Comparison of ENCODE assay signal across 10 mouse cellular contexts in genomic region chr17:50775247-50775646, GRCm38 (mm10).
DNase-seq lines count a peak whose midpoint lies in the region; ATAC-seq lines count a peak whose summit lies in the region.
"Had no signal": no experiment of that assay in that cellular context is flagged by ENCODE, and none has a peak within 500 bp of the region (broad histone marks: within the 10 kb centered on the region; RNA-seq: fewer than 3 reads in every experiment).

No protein-coding gene starts in this region.

- DNase-seq in frontal cortex, postnatal 10 days (ENCODE audit: low spot score in 2 of 2), result no peak
- DNase-seq in layer of hippocampus, adult 11-12 months (ENCODE audit: low spot score), result peak; percentile 50
- DNase-seq in layer of hippocampus, postnatal 10 days (ENCODE audit: low spot score in 2 of 2), result no peak
- DNase-seq in 416B (ENCODE audit: low read depth), result peak; percentile 24
- peak; percentile 81 for DNase-seq in brain, adult 2 months (ENCODE audit: low read depth, low spot score)
- DNase-seq in ovary, postnatal 14 days (ENCODE audit: low spot score), result no peak
- DNase-seq in urinary bladder, adult 18-20 months (ENCODE audit: low spot score in 2 of 2), result no peak
- DNase-seq: cerebellum, adult 9-11 months had no signal

- ATAC-seq in frontal cortex, adult (ENCODE audit: low TSS enrichment), result peak; percentile 99
- ATAC-seq: activated CD4-positive, CD25-positive, alpha-beta regulatory T cell, adult 4 months had no signal

Comparison
In these comparisons a context has a peak if more than half of its experiments do, and no peak if none do; other contexts are left out.
1. DNase-seq: peak in layer of hippocampus, adult 11-12 months (single experiment), 416B (single experiment) and brain, adult 2 months (single experiment); none in frontal cortex, postnatal 10 days (0 of 2), layer of hippocampus, postnatal 10 days (0 of 2), ovary, postnatal 14 days (single experiment) and urinary bladder, adult 18-20 months (0 of 2).